Mouse (Mus musculus): ENCODE data around the gene Olfr1408.

Gene Olfr1408

GRCm38 (mm10) chr1:173137274-173137673 is at the start of gene Olfr1408:
TSS of gene Olfr1408 (minus strand) at chr1:173137374.
- no peak for DNase-seq

GRCm38 (mm10) chr1:173174154-173174842 is 37.1 kb upstream of the Olfr1408 start:
- no peak for DNase-seq
